Mouse (Mus musculus) CD4-positive helper T cell, adult 2 months (primary cell): Measurements from ENCODE around the gene Garem2.
"Not testable (repeated sequence)": the region's sequence is repeated elsewhere in the genome, so short reads cannot be mapped to it uniquely, and the experiment has no call there.

Source experiments
- DNase-seq: peaks from one replicate; pipeline ENCODE4 v3.0.0-alpha.2; 2012; ENCODE audit warnings: low read depth, missing footprints, low spot score

Gene Garem2

DNA sequence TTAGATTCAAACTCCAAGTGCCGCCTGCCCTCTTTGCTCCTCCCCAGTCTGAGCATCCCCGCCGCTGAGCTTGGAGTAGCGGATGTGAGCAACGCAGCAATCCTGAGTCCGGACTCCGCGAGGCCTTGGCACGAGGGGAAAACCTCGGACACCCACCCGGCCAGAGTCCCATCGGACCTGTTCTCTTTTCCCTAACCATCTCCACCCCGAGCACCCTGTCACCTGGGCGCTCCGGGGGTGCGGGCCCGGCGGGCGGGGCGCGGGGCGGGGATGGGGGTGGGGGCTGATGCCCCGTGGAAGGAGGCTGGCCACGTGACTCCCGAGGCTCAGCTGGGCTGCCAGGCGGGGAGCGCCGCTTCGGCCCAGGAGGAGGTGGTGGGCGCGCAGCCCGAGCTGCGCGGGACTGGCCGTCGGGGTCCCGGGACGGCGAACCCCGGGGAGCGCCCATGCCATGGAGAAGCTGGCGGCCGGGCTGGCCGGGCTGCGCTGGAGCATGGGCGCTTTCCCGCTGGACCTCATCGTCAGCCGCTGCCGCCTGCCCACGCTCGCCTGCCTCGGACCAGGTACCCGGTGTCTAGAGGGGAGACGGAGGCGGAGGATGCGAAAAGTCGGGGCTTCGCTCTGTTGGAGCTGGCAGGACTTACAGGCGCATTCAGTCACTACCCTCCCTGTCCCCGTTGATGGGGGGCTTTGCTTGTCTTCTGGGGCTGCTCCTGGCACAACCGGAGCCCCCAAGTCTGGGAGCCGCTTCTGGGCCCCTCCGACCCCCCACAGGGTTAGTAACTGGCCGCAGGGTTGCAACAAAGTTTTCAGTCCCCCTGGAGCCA, at the start of gene Garem2:
TSS of gene Garem2 (plus strand) at position 321 of the 827 bp plus-strand sequence.
- no peak for DNase-seq

DNA sequence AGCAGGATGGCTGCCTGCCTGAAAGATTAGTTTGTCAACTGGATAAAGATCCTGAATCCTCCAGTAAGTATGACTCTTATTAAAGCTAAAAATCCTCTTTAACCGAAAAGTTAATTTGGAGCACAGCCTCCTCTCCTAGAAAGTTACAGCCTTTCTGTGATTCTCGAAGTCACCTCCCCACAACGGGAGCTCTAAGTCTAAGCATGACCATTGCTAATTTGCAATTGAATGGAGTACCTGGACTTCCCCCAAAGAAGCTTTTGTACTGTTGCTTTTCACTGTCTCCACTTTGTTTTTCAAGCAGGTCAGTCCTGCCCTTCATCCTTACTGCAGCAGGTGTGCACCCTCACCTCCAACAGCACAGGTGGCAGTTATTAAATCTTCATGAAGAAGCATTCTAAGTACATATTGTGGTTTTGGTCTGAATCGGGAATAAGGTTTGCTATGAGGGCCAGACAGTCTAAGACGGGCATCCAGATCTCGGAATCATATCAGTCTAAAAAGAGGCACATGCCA, 46.7 kb upstream of the Garem2 start:
- no peak for DNase-seq

DNA sequence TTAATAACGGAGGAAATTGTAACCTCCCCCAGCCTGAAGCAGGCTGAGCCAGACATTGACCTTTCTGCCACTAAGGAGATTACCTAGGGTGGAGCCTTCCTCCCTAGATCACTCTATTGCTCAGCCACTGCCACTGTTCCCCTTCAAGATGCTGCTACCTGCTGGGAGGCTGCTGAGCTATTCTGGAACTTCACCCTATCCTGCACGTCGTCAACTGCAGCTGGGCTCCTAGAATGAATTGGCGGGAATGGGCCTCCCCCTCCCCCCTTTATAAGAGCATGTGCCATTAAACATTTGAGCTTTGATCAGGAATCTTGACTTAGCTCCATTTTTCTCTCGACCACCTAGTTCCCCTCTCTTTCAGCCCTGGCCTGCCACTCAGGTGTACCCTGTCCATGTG, 45.4 kb upstream of the Garem2 start:
- not testable (repeated sequence) for DNase-seq

DNA sequence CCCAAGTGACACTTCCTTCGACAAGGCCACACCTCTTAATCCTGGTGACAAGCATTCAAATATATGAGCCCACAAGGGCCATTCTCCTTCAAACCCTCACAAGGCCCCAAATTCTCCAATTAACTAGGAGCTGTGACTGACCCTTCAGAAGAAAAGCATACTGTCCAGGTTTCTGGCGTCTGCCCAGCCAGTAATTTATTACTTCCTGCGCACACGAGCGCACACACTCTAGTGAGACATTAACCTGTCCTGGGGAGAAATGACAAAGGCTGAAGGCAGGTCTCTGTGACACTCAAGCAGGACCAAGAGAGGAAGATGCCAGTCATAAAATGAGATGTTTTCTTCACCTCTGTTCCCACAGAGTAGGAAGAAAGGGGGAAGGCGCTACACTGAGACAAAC, 37.2 kb upstream of the Garem2 start:
- no peak for DNase-seq

DNA sequence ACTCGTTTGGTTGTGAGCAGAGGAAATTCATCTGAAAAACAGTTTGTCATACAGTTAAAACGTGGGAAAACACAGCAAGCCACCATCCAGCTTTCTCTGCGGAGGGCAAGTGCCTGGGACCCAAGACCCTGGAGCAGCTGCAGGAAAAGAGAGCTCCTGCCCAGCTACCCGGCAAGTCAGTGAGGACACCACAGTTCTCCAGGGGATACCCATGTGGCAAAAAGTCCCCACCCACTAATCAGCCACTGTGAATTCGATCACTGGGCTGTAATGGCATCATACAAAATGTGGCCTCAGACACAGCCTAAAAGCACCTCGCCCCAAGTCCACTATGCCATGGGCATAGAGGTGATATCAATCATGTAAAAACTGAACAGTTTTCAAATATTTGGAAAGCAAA, 33.3 kb upstream of the Garem2 start:
- DNase-seq: no peak

DNA sequence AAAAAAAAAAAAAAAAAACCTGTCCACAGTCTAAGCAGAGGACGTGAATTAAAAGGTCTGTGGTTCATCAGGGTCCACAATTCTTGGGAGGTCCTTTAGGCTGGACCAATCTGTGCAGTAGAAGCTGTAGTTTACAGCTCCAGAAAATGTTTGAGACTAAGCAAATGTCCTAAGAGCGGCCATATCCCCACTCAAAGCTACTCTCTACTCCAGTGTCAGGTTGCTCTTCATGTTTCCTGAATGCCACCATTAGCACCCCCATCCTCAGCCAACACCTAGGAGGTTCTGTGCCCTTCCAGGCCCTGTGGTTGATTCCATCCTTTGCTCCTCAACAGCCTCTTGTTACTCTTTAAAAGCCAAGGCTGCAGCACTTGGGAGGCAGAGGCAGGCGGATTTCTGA, 32.6 kb upstream of the Garem2 start:
- no peak for DNase-seq

DNA sequence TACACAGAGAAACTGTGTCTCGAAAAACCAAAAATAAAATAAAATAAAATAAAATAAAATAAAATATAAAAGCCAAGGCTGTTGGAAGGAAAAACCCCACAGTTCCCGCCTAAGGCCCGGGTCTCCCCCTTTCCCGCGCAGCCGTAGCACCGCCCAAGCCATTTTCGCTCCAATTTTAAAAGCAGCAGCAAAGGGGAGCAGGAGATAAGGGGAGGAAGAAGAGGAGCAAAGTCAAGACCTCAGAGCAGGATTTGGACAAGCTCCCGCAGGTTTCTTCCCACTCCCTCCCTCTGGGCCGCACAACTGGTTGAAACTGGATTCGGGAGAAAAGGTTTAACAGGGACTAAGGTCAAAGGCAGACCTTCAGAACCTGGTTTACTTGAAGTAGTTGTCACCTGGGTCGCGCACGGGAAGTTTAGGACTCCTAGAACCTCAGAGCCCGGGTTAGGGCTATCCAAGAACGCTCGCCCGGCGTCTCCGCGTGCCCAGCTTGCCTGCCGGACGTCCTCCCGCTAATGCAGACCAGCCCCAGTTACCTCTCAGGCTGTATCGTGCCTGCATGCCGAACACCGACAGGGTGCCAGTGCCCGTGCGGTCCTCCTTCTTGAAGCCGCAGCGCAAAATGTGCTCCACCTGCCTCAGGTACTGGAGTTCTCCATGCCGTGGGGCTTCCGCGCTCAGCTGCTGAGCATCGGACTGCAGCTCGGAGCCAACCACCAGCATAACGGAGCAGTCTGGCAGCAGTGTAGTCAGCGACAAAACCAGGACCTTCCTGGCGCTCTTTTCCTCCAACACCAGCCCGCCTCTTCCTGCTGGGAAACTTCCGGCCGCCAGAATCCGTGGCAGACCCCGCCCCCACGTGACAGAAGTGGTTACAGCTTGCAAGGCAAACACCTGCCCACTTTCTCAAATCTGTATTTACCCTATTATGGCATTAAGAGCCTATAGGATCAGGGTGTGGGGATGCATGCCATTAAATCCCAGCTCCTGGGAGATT, 31.8 kb upstream of the Garem2 start, which contains the start of gene Tyms:
TSS of gene Tyms (minus strand) at position 793 of the 997 bp plus-strand sequence.
- DNase-seq: peak; percentile 73

DNA sequence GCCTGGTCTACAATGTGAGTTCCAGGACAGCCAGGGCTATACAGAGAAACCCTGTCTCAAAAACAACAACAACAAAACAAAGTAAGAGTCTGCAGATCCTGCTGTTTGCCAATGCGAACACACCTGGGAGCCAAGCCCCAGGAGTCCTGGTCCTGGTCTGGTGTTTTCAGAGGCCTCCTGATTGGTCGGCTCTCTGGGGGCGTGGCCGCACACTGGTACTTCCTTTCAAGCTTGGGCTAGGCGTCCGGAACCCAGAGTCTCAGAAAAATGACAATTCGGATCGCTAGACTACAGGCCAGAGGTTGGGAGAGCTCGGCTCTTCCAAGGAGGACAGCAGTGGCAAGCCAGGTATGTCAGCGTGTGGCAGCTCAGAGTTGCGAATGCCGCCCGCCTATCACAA, 12.3 kb upstream of the Garem2 start:
- no peak for DNase-seq

DNA sequence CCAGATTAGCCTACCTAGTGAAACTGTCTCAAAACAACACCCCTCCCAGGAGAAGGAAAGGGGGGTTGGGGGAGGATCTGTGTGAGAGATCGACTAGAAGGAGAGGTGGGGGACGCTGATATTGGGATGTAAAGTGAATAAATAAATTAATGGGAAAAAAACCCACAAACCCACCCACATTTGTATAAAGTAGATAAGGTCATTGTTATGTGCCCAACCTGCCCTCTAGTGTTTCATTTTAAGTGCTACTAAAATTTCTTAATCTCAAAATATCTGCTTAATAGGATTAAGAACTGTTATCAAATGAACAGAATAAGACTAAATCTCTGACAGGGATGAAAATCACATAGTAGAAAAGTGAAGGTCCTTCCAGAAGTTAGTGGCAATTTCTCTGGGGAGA, 10.6 kb upstream of the Garem2 start:
- DNase-seq: no peak

DNA sequence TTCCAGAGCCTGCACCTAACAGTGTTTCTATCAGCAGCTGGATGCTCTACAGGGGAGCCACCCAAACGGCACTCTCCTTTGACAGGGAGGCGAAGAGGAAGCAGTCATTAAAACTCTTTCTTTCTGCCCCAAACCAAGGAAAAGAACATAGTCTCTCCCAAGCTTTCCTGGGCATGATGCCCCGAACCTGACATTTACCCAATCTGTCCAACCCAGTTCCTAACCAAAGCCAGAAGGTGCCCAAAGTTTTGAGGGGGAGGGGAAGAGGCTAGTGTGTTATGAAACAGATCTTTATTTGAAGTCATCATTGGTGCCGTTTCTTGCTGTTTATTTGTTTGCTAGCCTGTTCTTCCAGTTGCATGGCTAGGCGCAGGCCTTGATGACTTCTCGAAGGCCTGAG, 9.2 kb upstream of the Garem2 start:
- no peak for DNase-seq

DNA sequence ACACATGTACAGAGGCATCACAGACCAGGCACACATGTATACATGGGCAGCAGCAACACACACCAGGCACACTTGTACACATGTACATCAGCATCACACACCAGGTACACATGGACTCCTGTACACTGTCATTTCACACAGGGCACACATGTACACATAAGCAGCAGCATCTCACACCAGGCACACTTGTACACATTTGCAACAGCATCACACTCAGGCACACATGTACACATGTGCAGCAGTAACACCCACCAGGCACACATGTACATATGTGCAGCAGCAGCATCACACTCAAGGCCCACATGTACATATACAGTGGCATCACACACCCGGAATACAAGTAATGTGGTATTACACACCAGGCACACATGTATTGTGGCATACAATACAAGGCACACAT, 6.7 kb upstream of the Garem2 start:
- DNase-seq: no peak

DNA sequence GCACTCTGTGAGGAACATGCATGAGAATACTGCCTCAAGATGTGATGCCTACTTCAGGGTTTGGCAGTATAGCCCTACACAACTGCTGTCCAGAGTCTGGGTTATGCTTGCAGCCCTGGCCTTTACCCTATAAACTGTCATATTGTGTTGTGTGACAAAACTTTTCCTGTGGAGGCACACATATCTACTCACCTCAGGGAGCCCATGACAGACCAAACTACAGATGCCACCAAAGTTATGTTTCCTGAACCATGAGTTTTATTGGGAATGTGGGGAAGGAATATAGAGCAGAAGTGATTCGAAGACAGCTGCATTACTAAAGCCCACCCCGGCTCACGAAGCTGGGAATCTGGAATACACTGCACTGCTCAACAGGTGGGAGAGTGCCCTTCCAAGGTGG, 1.6 kb upstream of the Garem2 start:
- DNase-seq: no peak

DNA sequence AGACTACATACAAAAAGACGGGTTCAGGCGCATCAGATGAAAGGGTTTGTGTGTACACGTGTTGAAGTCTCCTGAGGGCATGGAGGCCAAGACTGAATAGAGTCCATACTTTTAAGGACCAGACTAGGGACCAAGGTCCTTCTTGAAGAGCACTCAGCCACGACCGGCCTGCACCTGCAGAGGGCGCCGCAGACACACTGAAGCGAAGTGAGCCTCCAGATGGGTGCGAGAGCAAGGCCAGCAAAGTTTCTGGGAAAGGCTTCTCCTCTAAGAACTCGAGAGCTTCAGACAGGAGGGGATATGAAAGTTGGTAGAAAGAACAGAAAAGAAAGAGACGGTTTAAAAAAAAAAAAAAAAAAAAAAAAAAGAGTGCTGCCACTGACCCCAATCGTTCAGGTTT, 622 bp upstream of the Garem2 start:
- peak; percentile 26 for DNase-seq

DNA sequence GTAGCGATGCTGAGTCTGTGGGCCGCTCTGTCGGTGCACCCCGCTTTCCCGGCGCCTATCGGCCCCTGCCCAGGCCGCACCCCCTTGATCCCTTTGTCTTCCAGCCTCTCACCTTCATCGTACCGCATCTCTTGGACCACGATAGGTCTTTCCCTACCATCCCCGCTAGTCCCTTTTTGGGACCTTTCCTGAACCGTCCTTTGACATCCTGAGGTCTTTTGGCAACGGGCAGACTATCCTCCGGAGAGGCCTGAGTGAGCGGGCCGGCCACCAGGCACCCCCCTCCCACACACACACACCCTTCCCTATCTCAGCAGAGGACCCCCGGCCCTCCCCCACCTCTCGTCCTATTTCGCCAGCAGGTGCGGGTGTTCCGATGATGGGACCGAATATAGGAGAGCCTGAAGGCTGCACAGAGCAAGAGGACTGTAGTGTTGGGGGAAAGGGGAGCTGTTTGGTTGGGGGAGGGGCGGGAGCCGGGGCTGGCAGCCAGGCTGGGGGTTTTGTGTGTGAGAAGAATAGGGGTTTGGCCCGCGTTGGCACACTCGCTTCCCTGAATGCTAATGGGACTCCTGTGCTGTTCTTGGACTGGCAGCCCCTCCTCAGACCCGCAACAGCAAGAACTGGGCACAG, 823 bp downstream of the Garem2 start, which contains the start of gene 3110082J24Rik:
TSS of gene 3110082J24Rik (minus strand) at position 419 of the 633 bp plus-strand sequence.
- DNase-seq: no peak

DNA sequence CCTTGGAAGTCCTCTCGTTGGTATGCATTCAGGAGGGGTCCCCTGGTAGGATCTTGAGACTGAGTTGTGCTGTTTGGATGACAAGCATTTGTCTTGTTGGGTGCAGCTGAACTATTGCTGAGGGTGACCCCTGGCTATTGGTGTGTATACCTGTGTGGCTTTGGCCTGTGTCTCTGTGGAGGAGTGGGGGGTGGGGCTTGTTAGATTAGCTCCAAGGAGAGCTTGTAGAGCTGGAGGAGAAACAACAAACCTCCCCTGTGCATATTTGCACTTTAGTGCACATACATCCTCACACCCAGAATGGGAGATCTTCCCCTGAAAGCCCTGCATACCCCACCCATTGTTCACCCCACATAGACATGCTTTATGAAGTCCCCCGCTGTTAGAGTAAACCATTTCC, 1.8 kb downstream of the Garem2 start:
- DNase-seq: no peak

DNA sequence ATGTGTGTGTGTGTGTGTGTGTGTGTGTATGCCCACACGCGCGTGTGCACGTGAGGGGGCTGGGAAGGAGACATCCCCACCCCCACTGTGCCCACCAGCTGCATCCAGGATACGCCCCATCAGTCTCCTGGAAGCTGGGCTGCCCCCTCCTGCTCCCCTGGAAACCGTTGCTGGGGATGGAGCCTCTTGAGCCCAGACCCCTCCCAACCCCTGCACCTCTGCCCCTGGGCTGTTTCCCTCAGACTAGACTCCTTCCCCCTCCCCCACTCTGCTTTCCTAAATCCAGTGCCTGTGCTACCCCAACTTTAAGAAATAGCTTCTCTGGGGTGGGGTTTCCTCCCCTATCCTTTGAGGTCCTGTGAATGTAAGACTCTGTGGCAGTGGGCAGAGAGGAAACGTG, 2.2 kb downstream of the Garem2 start:
- no peak for DNase-seq

DNA sequence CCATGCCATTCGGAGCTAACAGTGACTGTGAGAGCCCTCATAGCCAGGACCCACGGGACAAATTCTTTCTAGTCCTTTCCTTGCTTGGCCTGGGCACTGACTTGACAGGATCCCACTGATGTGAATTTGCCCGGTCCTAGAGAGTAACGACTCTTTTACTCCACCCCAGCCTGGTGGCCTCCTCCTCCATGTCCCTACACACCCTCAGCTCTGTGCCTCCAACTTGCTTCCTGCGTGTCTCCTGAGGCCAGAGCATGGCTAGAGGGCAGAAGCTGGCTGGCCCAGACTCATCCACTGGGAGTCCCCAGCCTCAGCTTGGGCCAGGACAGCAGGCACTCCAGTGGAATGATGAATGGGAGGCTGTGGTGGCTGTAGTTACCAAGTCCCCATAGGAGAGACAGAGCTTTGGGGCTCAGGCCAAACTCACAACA, 2.7 kb downstream of the Garem2 start:
- DNase-seq: no peak

DNA sequence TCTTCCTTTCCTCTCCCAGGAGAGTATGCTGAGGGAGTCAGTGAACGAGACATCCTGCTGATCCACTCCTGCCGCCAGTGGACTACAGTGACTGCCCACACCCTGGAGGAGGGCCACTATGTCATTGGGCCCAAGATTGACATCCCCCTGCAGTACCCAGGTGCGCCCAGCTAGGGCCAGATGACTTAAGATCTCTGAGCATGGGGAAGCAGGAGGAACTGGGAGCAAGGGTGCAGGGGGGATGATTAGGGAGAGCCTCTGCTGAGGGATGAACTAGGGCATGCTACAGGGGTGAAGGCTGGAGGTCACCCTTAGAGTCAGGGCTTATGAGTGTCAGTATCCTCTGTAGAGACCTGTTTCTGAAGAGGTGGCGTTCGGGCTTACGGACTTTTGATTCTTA, 3.3 kb downstream of the Garem2 start:
- no peak for DNase-seq

DNA sequence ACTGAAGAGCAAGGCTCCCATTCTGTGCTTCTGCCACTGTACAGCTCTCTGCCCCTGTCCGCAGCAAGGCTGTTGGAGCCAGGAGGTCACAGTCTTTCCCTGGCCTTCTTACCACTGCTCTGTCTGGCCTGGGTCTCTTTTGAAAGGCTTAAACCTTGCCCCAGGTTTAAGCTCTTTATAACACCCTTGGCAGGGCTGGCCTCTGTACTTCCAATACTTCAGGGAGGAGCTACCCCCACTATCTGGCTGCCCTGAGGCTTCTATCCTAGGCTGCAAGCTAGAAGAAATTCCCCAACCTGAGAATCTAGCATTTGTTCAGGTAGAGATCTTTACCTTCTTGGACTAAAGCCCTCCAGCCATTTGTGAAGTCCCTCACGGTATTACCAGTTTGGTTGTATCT, 4.9 kb downstream of the Garem2 start:
- DNase-seq: no peak

DNA sequence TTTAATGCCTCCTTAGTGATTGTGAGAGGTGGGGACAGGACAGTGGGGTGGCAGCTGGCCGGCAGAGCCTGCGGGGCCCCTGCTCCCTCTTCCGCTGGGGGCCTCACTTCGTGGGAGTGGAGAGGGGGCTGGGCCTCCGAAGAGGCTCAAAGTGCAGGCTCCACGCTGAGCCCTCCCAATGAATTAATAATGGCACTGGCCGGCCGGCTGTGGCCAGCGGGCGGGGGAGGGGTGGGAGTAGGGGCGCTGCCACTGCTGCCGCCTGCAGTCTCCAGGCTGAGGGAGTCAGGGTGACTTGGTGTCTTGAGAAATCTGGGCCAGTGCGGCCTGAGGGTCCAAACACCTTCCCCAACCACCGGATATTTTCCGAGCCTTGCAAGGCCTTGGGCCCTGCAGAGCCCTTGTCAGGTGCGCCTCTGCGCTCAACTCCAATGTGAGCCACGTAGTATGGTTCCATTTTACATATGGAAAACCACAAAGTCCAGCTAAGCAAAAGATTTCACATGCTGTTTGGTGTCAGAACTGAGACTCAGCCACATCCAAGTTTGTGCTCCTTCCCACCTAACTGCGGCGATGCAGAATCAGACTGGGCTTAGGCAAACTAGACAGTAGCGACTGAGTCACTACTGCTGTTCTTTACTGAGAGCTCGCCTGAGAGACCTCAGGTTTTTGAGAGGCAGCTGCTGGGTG, 5.6 kb downstream of the Garem2 start:
- DNase-seq: no peak

DNA sequence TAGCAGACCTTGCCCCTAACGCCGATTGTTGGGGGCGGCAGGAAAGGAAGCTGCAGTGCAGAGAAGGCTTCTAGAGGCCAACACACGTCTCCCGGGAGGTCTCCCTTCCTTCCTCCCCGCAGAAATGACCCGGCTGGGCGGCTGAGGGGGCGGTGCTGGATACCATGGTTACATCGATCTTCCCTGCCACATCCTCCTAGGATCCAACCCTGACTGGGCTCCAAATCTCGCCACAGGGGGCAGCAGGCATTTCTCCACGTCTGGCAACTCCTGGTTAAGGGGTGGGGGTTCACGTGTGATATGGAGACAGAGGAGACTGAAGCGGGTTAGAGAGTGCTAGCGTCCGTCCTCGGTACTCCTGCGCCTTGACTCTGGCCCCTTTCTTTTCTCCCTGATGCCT, 6.2 kb downstream of the Garem2 start:
- no peak for DNase-seq
